Mouse (Mus musculus): Measurements from ENCODE around the gene Thbs1.

GRCm38 (mm10) chr2:118160547-118160946 lies 48.9 kb downstream of the Thbs1 start:
- no peak for TF ChIP-seq CTCF (IDR thresholded peaks at IDR 0.05; ENCODE audit: extremely low read depth, insufficient read length, insufficient replicate concordance, low read depth, low read length)
- no peak for TF ChIP-seq POLR2A (IDR thresholded peaks at IDR 0.05; ENCODE audit: low read depth, low read length)
